Mouse (Mus musculus) heart, adult 2 months (tissue): ENCODE results near the gene Pkp3.

ENCODE experiments used
- CTCF ChIP-seq: fragments of 200-600 bp; IDR thresholded peaks from 2 replicates; pipeline ENCODE4 v1.8.1; 2022; ENCODE audit warnings: antibody characterized with exemption, mild to moderate bottlenecking, moderate library complexity
- EP300 ChIP-seq: fragments of 200-500 bp; IDR thresholded peaks from 2 replicates; pipeline ENCODE4 v1.6.1; 2011; ENCODE audit warnings: low read depth, low read length, control low read depth; ENCODE audit not compliant: insufficient read depth
- POLR2A ChIP-seq: fragments of 200-500 bp; IDR thresholded peaks from 2 replicates; pipeline ENCODE4 v1.6.1; 2011; ENCODE audit warnings: mild to moderate bottlenecking, low read depth, low read length, control low read depth; ENCODE audit not compliant: insufficient read depth

DNA sequence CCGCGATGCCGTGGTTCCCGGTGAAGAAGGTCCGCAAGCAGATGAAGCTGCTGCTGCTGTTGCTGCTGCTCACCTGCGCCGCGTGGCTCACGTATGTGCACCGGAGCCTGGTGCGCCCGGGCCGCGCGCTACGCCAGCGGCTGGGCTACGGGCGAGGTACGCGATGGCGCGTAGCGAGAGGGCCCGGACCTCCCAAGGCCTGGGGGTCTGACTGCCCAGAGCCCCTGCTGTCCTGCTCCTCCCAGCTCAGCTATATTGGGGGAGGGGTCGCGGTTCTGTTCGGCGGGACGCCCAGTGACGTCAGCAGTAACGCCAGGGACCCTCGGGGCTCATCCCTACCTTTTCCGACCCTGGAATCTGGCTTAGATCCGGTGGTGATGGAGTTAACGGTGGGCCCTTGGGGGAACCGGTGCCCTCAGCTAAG is 16.7 kb upstream of the Pkp3 start:
- no peak for TF ChIP-seq CTCF
- no peak for TF ChIP-seq EP300
- TF ChIP-seq POLR2A, result no peak
